Mouse (Mus musculus) limb, embryonic 11.5 days (tissue): Measurements from ENCODE around the gene Clec4f. TPM values are rescaled to one million over a fixed set of nuclear protein-coding genes. Genes with fewer than 3 reads are reported as not detected.

Experiments
- ATAC-seq: fragments of 200-750 bp; cut with Nextera tagmentation; 2 replicates; pipeline ENCODE4 v1.8.0; 2017; ENCODE audit warnings: low read depth; ENCODE audit not compliant: insufficient number of reproducible peaks, low FRiP score, low TSS enrichment
- DNase-seq: peaks from one replicate; pipeline ENCODE4 v3.0.0-alpha.2; 2015; ENCODE audit warnings: low spot score
- H3K27ac ChIP-seq: fragments of 300-500 bp; sonication (generic); replicated peaks from 2 replicates; pipeline ENCODE4 v1.5.1; 2014; ENCODE audit warnings: low read depth, mild to moderate bottlenecking, low read length
- H3K27me3 ChIP-seq: fragments of 300-500 bp; sonication (generic); 2 replicates; pipeline ENCODE4 v1.6.1; 2014; ENCODE audit warnings: mild to moderate bottlenecking, low read length, mixed read lengths; ENCODE audit not compliant: control insufficient read depth, insufficient read depth
- H3K36me3 ChIP-seq: fragments of 300-500 bp; sonication (generic); 2 replicates; pipeline ENCODE4 v1.6.1; 2014; ENCODE audit warnings: mild to moderate bottlenecking, low read length, moderate library complexity, mixed read lengths; ENCODE audit not compliant: control insufficient read depth, insufficient read depth
- H3K4me1 ChIP-seq: fragments of 300-500 bp; sonication (generic); 2 replicates; pipeline ENCODE4 v1.6.1; 2014; ENCODE audit warnings: low read length, mixed read lengths; ENCODE audit not compliant: control insufficient read depth, insufficient read depth
- H3K4me2 ChIP-seq: fragments of 300-500 bp; sonication (generic); 2 replicates; pipeline ENCODE4 v1.6.1; 2014; ENCODE audit warnings: low read depth, mild to moderate bottlenecking, moderate library complexity; ENCODE audit not compliant: severe bottlenecking
- H3K4me3 ChIP-seq: fragments of 300-500 bp; sonication (generic); 2 replicates; pipeline ENCODE4 v1.5.1; 2014; ENCODE audit warnings: low read depth, low read length
- H3K9ac ChIP-seq: fragments of 300-500 bp; sonication (generic); 2 replicates; pipeline ENCODE4 v1.6.1; 2014; ENCODE audit warnings: mild to moderate bottlenecking, low read length
- H3K9me3 ChIP-seq: fragments of 300-500 bp; sonication (generic); 2 replicates; pipeline ENCODE4 v1.6.1; 2016; ENCODE audit warnings: low read length; ENCODE audit not compliant: control insufficient read depth
- WGBS: fragments of 180-500 bp; shearing (Covaris S2); extraction: QIAGEN DNeasy Blood & Tissue Kit; methylation state at CpG from one replicate; pipeline ENCODE4 v1.1.7; 2014; 5-methylcytosine and 5-hydroxymethylcytosine counted together
- polyA plus RNA-seq: library from polyadenylated mRNA; unstranded; fragments of >200 nt; fragmentation: Nextera tagmentation; extraction: Ambion mirVana; gene quantifications from 2 replicates; pipeline ENCODE4 v1.2.1, GENCODE M21; 2014

The Clec4f gene
- polyA plus RNA-seq, 1 experiment from 2014 or later = not detected

GRCm38 (mm10) chr6:83619955-83620354 is 36.0 kb downstream of the Clec4f start:
- Histone ChIP-seq H3K4me1 (no peaks in the 10 kb centered on the region), H3K9me3 (no peaks in the 10 kb centered on the region), H3K4me2 (no peak overlapping the region), H3K27ac (no peak overlapping the region), H3K27me3 (no peaks in the 10 kb centered on the region), H3K9ac (no peak overlapping the region), H3K36me3 (no peaks in the 10 kb centered on the region), H3K4me3 (no peak overlapping the region)
- no peak for ATAC-seq
- 23% methylated on average over 9 of the region's 9 CpGs for WGBS
- peak; percentile 41 for DNase-seq

- no peak overlapping the region for H3K4me2 ChIP-seq
- H3K4me3 ChIP-seq = no peak overlapping the region
- no peaks in the 10 kb centered on the region for H3K9me3 ChIP-seq
- H3K27ac ChIP-seq = no peak overlapping the region
- no peaks in the 10 kb centered on the region for H3K36me3 ChIP-seq
- H3K4me1 ChIP-seq = no peaks in the 10 kb centered on the region
- ATAC-seq = no peak
- H3K9ac ChIP-seq = no peak overlapping the region
- DNase-seq = no peak
- WGBS = 84% methylated on average over 15 of the region's 15 CpGs
- no peaks in the 10 kb centered on the region for H3K27me3 ChIP-seq
Measured at GRCm38 (mm10) chr6:83617581-83618335, 38.2 kb downstream of the Clec4f start.

GRCm38 (mm10) chr6:83616512-83616911 is 39.5 kb downstream of the Clec4f start:
- Histone ChIP-seq H3K27me3 (no peaks in the 10 kb centered on the region), H3K9ac (no peak overlapping the region), H3K36me3 (no peaks in the 10 kb centered on the region), H3K27ac (no peak overlapping the region), H3K4me1 (no peaks in the 10 kb centered on the region), H3K4me3 (no peak overlapping the region), H3K4me2 (no peak overlapping the region), H3K9me3 (no peaks in the 10 kb centered on the region)
- 65% methylated on average over 5 of the region's 5 CpGs for WGBS
- no peak for ATAC-seq
- no peak for DNase-seq

- Histone ChIP-seq H3K4me2 (no peak overlapping the region), H3K27me3 (no peaks in the 10 kb centered on the region), H3K9me3 (no peaks in the 10 kb centered on the region), H3K36me3 (no peaks in the 10 kb centered on the region), H3K27ac (no peak overlapping the region), H3K4me1 (no peaks in the 10 kb centered on the region), H3K4me3 (no peak overlapping the region), H3K9ac (no peak overlapping the region)
- WGBS = 92% methylated on average over 4 of the region's 4 CpGs
- ATAC-seq (no peak), DNase-seq (no peak)
Measured at GRCm38 (mm10) chr6:83614469-83614868, 41.5 kb downstream of the Clec4f start.

- H3K27me3 ChIP-seq = no peaks in the 10 kb centered on the region
- no peak for ATAC-seq
- no peak overlapping the region for H3K4me3 ChIP-seq
- H3K4me2 ChIP-seq = no peak overlapping the region
- H3K4me1 ChIP-seq = no peaks in the 10 kb centered on the region
- no peaks in the 10 kb centered on the region for H3K9me3 ChIP-seq
- H3K36me3 ChIP-seq = no peaks in the 10 kb centered on the region
- no peak overlapping the region for H3K27ac ChIP-seq
- DNase-seq = no peak
- H3K9ac ChIP-seq = no peak overlapping the region
- 83% methylated on average over 1 of the region's 1 CpGs for WGBS
Measured at GRCm38 (mm10) chr6:83612976-83613375, 43.0 kb downstream of the Clec4f start.

- Histone ChIP-seq H3K9me3 (no peaks in the 10 kb centered on the region), H3K36me3 (no peaks in the 10 kb centered on the region), H3K27ac (no peak overlapping the region), H3K27me3 (no peaks in the 10 kb centered on the region), H3K9ac (no peak overlapping the region), H3K4me2 (no peak overlapping the region), H3K4me1 (no peaks in the 10 kb centered on the region), H3K4me3 (no peak overlapping the region)
- DNase-seq (no peak), ATAC-seq (no peak)
- WGBS = 77% methylated on average over 6 of the region's 6 CpGs
Measured at GRCm38 (mm10) chr6:83599636-83600174, 56.3 kb downstream of the Clec4f start.

GRCm38 (mm10) chr6:83599060-83599550 is 56.9 kb downstream of the Clec4f start:
- Histone ChIP-seq H3K27ac (no peak overlapping the region), H3K4me2 (peak overlapping the region; percentile 34), H3K9ac (peak overlapping the region; percentile 44; the same call in 1 of the 2 replicates), H3K36me3 (no peaks in the 10 kb centered on the region), H3K27me3 (no peaks in the 10 kb centered on the region), H3K4me1 (no peaks in the 10 kb centered on the region), H3K4me3 (peak overlapping the region; percentile 21), H3K9me3 (no peaks in the 10 kb centered on the region)
- WGBS = 38% methylated on average over 24 of the region's 24 CpGs
- DNase-seq (peak; percentile 29), ATAC-seq (no peak)

GRCm38 (mm10) chr6:83598646-83599045 is 57.3 kb downstream of the Clec4f start:
- no peaks in the 10 kb centered on the region for H3K27me3 ChIP-seq
- 12% methylated on average over 9 of the region's 9 CpGs for WGBS
- DNase-seq (peak; percentile 78), ATAC-seq (no peak)
- no peak overlapping the region; the same call in 1 of the 2 replicates for H3K9ac ChIP-seq
- H3K36me3 ChIP-seq = no peaks in the 10 kb centered on the region
- H3K9me3 ChIP-seq = no peaks in the 10 kb centered on the region
- H3K27ac ChIP-seq = no peak overlapping the region
- peak overlapping the region; percentile 21; the same call in 1 of the 2 replicates for H3K4me3 ChIP-seq
- peak overlapping the region; percentile 34 for H3K4me2 ChIP-seq
- no peaks in the 10 kb centered on the region for H3K4me1 ChIP-seq
